8 mouse cellular contexts compared by ENCODE assay signal in genomic region chr11:88454867-88455806, GRCm38 (mm10).
DNase-seq lines count a peak whose midpoint lies in the region; ATAC-seq and TF ChIP-seq lines count a peak whose summit lies in the region.

No protein-coding gene starts in this region.

- peak; percentile 13 for DNase-seq in thymus, postnatal 0 days (ENCODE audit: low spot score)
- DNase-seq in thymus, postnatal 10 days (ENCODE audit: low spot score in 2 of 2): no peak
- DNase-seq in forebrain, embryonic 10.5 days (ENCODE audit: extremely low spot score, low spot score): peak; percentile 61
- no peak for DNase-seq in liver, embryonic 11.5 days (ENCODE audit: low spot score)
- DNase-seq in stomach, postnatal 0 days (ENCODE audit: low spot score): no peak
- DNase-seq in frontal cortex, postnatal 14 days (ENCODE audit: low spot score in 2 of 2): no peak
- no peak for DNase-seq in frontal cortex, adult 2 months (ENCODE audit: extremely low spot score in 1 of 2, low spot score in 1 of 2)

- peak; percentile 75 for ATAC-seq in liver, embryonic 11.5 days (replicated peaks; ENCODE audit: low FRiP score)
- no peak; the same call in 1 of the 2 replicates for ATAC-seq in stomach, postnatal 0 days (ENCODE audit: low FRiP score, low TSS enrichment)
- ATAC-seq in erythroblast, adult 5-6 weeks (replicated peaks; ENCODE audit: low FRiP score, poor library complexity, severe bottlenecking): no peak

- H3K27ac ChIP-seq in forebrain, embryonic 10.5 days: peak overlapping the region; percentile 78
- no peak overlapping the region for H3K27ac ChIP-seq in liver, embryonic 11.5 days (ENCODE audit: low read depth, low read length)
- no peak overlapping the region for H3K27ac ChIP-seq in stomach, postnatal 0 days (replicated peaks)

- no peak for TF ChIP-seq EP300 in stomach, postnatal 0 days (optimal IDR thresholded peaks at IDR 0.05)

- H3K9ac ChIP-seq in liver, embryonic 11.5 days (ENCODE audit: low read depth, low read length): no peak overlapping the region
- H3K9ac ChIP-seq in stomach, postnatal 0 days (ENCODE audit: low read length): no peak overlapping the region

- H3K27me3 ChIP-seq in forebrain, embryonic 10.5 days (ENCODE audit: poor library complexity, severe bottlenecking): no peaks in the 10 kb centered on the region
- no peaks in the 10 kb centered on the region for H3K27me3 ChIP-seq in liver, embryonic 11.5 days (replicated peaks; ENCODE audit: control insufficient read depth, insufficient read depth, low read length)
- no peaks in the 10 kb centered on the region for H3K27me3 ChIP-seq in stomach, postnatal 0 days (ENCODE audit: control insufficient read depth, insufficient read depth, low read length)

- WGBS in forebrain, embryonic 10.5 days: 57% methylated on average over 19 of the region's 19 CpGs
- WGBS in liver, embryonic 11.5 days: 42% methylated on average over 19 of the region's 19 CpGs
- 48% methylated on average over 19 of the region's 19 CpGs for WGBS in stomach, postnatal 0 days

- peaks cover 29% of the 10 kb centered on the region for H3K36me3 ChIP-seq in forebrain, embryonic 10.5 days (replicated peaks)
- no peaks in the 10 kb centered on the region for H3K36me3 ChIP-seq in liver, embryonic 11.5 days (ENCODE audit: control insufficient read depth, insufficient read depth, low read length)
- no peaks in the 10 kb centered on the region for H3K36me3 ChIP-seq in stomach, postnatal 0 days (ENCODE audit: control insufficient read depth, insufficient read depth, low read length)

- peaks cover 76% of the 10 kb centered on the region for H3K4me1 ChIP-seq in forebrain, embryonic 10.5 days
- H3K4me1 ChIP-seq in liver, embryonic 11.5 days (replicated peaks; ENCODE audit: control insufficient read depth, insufficient read depth, low read length): peaks cover 19% of the 10 kb centered on the region
- no peaks in the 10 kb centered on the region for H3K4me1 ChIP-seq in stomach, postnatal 0 days (replicated peaks; ENCODE audit: control insufficient read depth, insufficient read depth)

- peak overlapping the region; percentile 3; the same call in 1 of the 2 replicates for H3K4me3 ChIP-seq in forebrain, embryonic 10.5 days
- H3K4me3 ChIP-seq in liver, embryonic 11.5 days (ENCODE audit: low read depth, low read length): no peak overlapping the region
- no peak overlapping the region for H3K4me3 ChIP-seq in stomach, postnatal 0 days (ENCODE audit: low read depth, low read length)

- no peak for TF ChIP-seq CTCF in stomach, postnatal 0 days (IDR thresholded peaks at IDR 0.05; ENCODE audit: low read depth)

- no peaks in the 10 kb centered on the region for H3K9me3 ChIP-seq in forebrain, embryonic 10.5 days
- no peaks in the 10 kb centered on the region for H3K9me3 ChIP-seq in liver, embryonic 11.5 days (ENCODE audit: control insufficient read depth, low read length)
- no peaks in the 10 kb centered on the region for H3K9me3 ChIP-seq in stomach, postnatal 0 days (ENCODE audit: control insufficient read depth, low read length)

- peak overlapping the region; percentile 26 for H3K4me2 ChIP-seq in liver, embryonic 11.5 days
- peak overlapping the region; percentile 6 for H3K4me2 ChIP-seq in stomach, postnatal 0 days (replicated peaks; ENCODE audit: low read depth)

Comparison
In these comparisons a context has a peak if more than half of its experiments do, and no peak if none do; other contexts are left out.
1. DNase-seq: peak in thymus, postnatal 0 days (single experiment) and forebrain, embryonic 10.5 days (single experiment); none in thymus, postnatal 10 days (0 of 2), liver, embryonic 11.5 days (single experiment), stomach, postnatal 0 days (single experiment), frontal cortex, postnatal 14 days (0 of 2) and frontal cortex, adult 2 months (0 of 2).